Mouse (Mus musculus) bone marrow macrophage, adult 2 months (primary cell): ENCODE measurements around the gene Sel1l3. TPM values are rescaled to one million over a fixed set of nuclear protein-coding genes. Genes with fewer than 3 reads are reported as not detected.
A peak's percentile ranks its signal among the peaks of the same experiment; 100 is the strongest.

Experiments used
- H3K27ac ChIP-seq: 2 replicates; pipeline ENCODE4 v1.5.1; 2012; ENCODE audit warnings: low read depth, low read length; ENCODE audit not compliant: insufficient read depth
- H3K4me1 ChIP-seq: 2 replicates; pipeline ENCODE4 v1.6.1; 2012; ENCODE audit warnings: low read length; ENCODE audit not compliant: control insufficient read depth, insufficient read depth
- H3K4me3 ChIP-seq: 2 replicates; pipeline ENCODE4 v1.5.1; 2012; ENCODE audit warnings: mild to moderate bottlenecking, low read length, moderate library complexity; ENCODE audit not compliant: insufficient read depth
- CTCF ChIP-seq: IDR thresholded peaks from 2 replicates; pipeline ENCODE4 v1.5.1; 2012; ENCODE audit warnings: low read depth, mild to moderate bottlenecking, low read length, moderate library complexity
- POLR2A ChIP-seq: IDR thresholded peaks from 2 replicates; pipeline ENCODE4 v1.6.1; 2012; ENCODE audit warnings: mild to moderate bottlenecking, low read depth, low read length, borderline replicate concordance
- polyA plus RNA-seq: library from polyadenylated mRNA; stranded (reverse); fragments of >200 nt; gene quantifications from 2 replicates; pipeline ENCODE4 v1.2.4, GENCODE M21; 2012; ENCODE audit not compliant: missing spikeins, insufficient read depth, insufficient read length

Sel1l3 gene
- polyA plus RNA-seq: 7.4 and 9.2 TPM in 2 replicates

DNA sequence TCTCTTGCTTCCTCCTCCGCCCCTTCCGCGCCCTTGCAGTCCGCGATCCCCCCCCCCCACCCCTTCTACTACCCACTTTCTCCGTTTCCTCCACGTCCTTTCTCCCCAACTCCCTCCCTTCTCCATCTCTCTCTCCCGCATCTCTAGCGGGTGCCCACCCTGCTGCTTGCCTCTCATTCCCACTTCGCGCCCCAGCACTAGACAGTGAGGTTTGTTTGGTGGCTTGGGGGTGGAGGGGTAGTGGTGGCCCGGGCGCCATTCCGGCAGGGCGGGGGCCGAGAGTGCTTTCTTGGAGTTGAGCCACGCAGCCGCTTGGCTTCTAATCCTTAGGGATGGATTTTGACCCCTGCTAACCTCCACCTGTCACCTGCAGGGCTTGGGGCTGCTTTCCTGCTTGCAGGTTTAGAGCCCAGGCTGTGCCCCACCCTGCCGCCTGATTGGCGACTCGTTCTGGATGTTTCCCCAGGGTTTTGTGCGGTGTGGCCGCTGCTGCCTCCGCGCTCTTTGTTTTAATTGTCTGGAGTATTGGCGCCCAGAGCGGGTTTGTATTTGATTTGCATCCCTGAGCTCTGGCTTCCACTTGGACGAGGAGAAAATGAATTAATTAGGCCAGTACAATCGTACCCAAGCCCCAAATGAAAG, at the start of gene Sel1l3:
Gene Sel1l3 (minus strand): TSS at position 217 of the 642 bp plus-strand sequence.
- Histone ChIP-seq H3K4me3 (peak within 1 kb of the TSS; percentile 52), H3K27ac (no peak within 1 kb of the TSS), H3K4me1 (no peaks in the 10 kb centered on the region)
- TF ChIP-seq CTCF (no peak), POLR2A (no peak)

DNA sequence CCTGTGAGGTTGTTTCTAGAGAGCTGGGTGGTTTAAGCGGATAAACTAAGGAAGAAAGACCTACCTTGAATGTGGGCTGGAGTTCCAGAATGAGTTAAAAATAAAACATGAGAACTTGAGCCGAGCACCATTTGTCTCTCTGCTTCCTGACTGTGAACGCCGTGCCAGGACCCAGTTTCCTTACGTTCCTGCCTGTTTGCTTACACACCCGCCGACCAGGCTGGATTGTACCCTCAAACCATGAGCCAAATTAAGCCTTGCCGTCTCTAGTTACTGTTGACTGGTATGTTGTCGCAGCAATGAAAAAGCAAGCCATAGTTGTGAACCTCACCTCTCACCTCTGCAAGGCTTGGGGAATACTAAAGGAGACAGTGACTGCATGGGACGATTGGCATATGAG, 48.3 kb upstream of the Sel1l3 start:
- Histone ChIP-seq H3K4me1 (no peaks in the 10 kb centered on the region), H3K4me3 (no peak overlapping the region), H3K27ac (no peak overlapping the region)
- TF ChIP-seq POLR2A (no peak), CTCF (no peak)

GRCm38 (mm10) chr5:53259894-53260293, 46.2 kb upstream of the Sel1l3 start:
- Histone ChIP-seq H3K4me3 (no peak overlapping the region), H3K4me1 (no peaks in the 10 kb centered on the region), H3K27ac (no peak overlapping the region)
- TF ChIP-seq POLR2A (no peak), CTCF (no peak)

- Histone ChIP-seq H3K27ac (no peak overlapping the region), H3K4me3 (peak overlapping the region; percentile 38), H3K4me1 (no peaks in the 10 kb centered on the region)
- no peak for TF ChIP-seq POLR2A
- TF ChIP-seq CTCF: no peak
These were observed 44.5 kb upstream of the Sel1l3 start for GRCm38 (mm10) chr5:53258038-53258786.

GRCm38 (mm10) chr5:53254821-53255220, 41.1 kb upstream of the Sel1l3 start:
- Histone ChIP-seq H3K4me3 (no peak overlapping the region), H3K4me1 (no peaks in the 10 kb centered on the region), H3K27ac (no peak overlapping the region)
- TF ChIP-seq CTCF (no peak), POLR2A (no peak)

GRCm38 (mm10) chr5:53254154-53254553, 40.4 kb upstream of the Sel1l3 start:
- Histone ChIP-seq H3K4me3 (no peak overlapping the region), H3K4me1 (no peaks in the 10 kb centered on the region), H3K27ac (no peak overlapping the region)
- TF ChIP-seq CTCF: no peak
- TF ChIP-seq POLR2A: no peak

GRCm38 (mm10) chr5:53249431-53250061, 35.8 kb upstream of the Sel1l3 start:
- no peak overlapping the region for H3K27ac ChIP-seq
- TF ChIP-seq CTCF: no peak
- TF ChIP-seq POLR2A: no peak
- no peaks in the 10 kb centered on the region for H3K4me1 ChIP-seq

DNA sequence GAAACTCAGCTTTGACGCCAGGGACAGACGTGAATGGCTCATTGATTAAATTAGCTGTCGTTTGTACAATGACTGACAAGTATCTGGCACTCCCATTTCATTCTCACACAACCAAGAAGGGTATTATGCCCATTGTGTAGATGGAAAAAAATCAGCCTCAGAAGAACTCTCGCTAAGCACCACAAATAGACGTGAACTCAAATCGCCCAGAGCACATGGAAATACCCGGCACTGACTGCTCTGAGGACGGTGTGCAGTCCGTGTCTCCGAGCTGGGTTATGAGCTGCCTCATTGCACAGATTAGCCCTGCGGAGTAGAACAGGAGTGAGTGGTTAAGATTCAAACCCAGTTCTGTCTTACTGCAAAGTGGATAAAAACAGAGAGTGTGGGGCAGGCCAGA, 34.8 kb upstream of the Sel1l3 start:
- no peak for TF ChIP-seq CTCF
- no peak for TF ChIP-seq POLR2A
- Histone ChIP-seq H3K27ac (no peak overlapping the region), H3K4me1 (no peaks in the 10 kb centered on the region), H3K4me3 (no peak overlapping the region)

More at GRCm38 (mm10) chr5:53249431-53250061, 35.8 kb upstream of the Sel1l3 start:
- H3K4me3 ChIP-seq: no peak overlapping the region

DNA sequence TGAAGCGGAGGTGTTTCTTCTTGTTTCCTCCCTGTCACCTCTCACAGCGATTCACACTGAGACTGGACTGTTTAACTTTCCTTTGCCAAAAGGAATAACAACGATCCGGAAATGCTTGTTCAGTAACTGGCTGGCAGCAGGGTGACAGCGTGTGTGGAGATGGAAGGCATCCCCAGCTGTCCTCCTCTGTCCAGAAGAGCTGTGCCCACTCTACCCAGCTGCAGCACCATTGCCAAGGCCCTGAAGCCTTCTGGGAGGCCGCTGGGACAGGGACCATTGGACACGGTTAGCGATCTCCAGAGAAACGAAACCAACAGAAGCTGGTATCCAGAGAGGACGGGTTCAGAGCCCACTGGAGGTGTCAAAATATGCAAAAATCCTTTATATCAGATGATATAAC, 30.2 kb upstream of the Sel1l3 start:
- TF ChIP-seq POLR2A (no peak), CTCF (no peak)
- H3K4me3 ChIP-seq: no peak overlapping the region
- H3K27ac ChIP-seq: no peak overlapping the region
- H3K4me1 ChIP-seq: no peaks in the 10 kb centered on the region
